Mouse (Mus musculus) cerebellum, adult 2 months (tissue): ENCODE measurements around the gene Ssh2. TPM values are rescaled to one million over a fixed set of nuclear protein-coding genes. Genes with fewer than 3 reads are reported as not detected.

Experiments used
- DNase-seq, 2 experiments: peaks; one replicate each; pipeline ENCODE4 v3.0.0; 2021
- H3K27ac ChIP-seq: fragments of 200-500 bp; 2 replicates; pipeline ENCODE4 v1.5.1; 2012; ENCODE audit warnings: low read length, control low read depth, inconsistent platforms; ENCODE audit not compliant: insufficient read depth
- H3K27me3 ChIP-seq: fragments of 200-500 bp; 2 replicates; pipeline ENCODE4 v1.6.1; 2012; ENCODE audit warnings: inconsistent platforms, mild to moderate bottlenecking, low read length, moderate library complexity; ENCODE audit not compliant: control insufficient read depth, insufficient read depth
- H3K4me1 ChIP-seq: fragments of 200-500 bp; 2 replicates; pipeline ENCODE4 v1.6.1; 2011; ENCODE audit warnings: low read length; ENCODE audit not compliant: control insufficient read depth, insufficient read depth
- H3K4me3 ChIP-seq: fragments of 200-500 bp; replicated peaks from 2 replicates; pipeline ENCODE3; 2011; ENCODE audit warnings: mild to moderate bottlenecking, low read depth, low read length, control low read depth; ENCODE audit not compliant: insufficient read depth
- CTCF ChIP-seq: fragments of 200-500 bp; IDR thresholded peaks from 2 replicates; pipeline ENCODE4 v1.5.1; 2011; ENCODE audit warnings: low read depth, mild to moderate bottlenecking, control low read depth, low read length, moderate library complexity, borderline replicate concordance; ENCODE audit not compliant: insufficient read depth
- POLR2A ChIP-seq: fragments of 200-500 bp; IDR thresholded peaks from 2 replicates; pipeline ENCODE4 v1.6.1; 2011; ENCODE audit warnings: low read length, control low read depth, borderline replicate concordance; ENCODE audit not compliant: insufficient read depth
- WGBS: fragments of 180-500 bp; shearing (Covaris S2); methylation state at CpG from one replicate; pipeline ENCODE4 v1.1.7; 2018; 5-methylcytosine and 5-hydroxymethylcytosine counted together
- polyA plus RNA-seq: library from polyadenylated mRNA; depleted of rRNA; stranded (reverse); fragments of >200 nt; gene quantifications from 2 replicates; pipeline ENCODE4 v1.2.3, GENCODE M21; 2012; rRNA removed

Gene Ssh2
- polyA plus RNA-seq: 14.3 and 14.5 TPM in 2 replicates

GRCm38 (mm10) chr11:77215951-77216760 is at the start of gene Ssh2:
Gene Ssh2, plus strand, starts transcription at chr11:77216287.
- peak; percentile 87 to 88 for DNase-seq
- Histone ChIP-seq H3K27ac (peak within 1 kb of the TSS; percentile 81), H3K27me3 (no peaks in the 10 kb centered on the region), H3K4me1 (no peaks in the 10 kb centered on the region), H3K4me3 (peak within 1 kb of the TSS; percentile 84)
- no peak for TF ChIP-seq CTCF
- TF ChIP-seq POLR2A: peak; percentile 58; the same call in 1 of the 2 replicates
- WGBS: under 1% methylated on average over 60 of the region's 82 CpGs

- Histone ChIP-seq H3K4me1 (no peaks in the 10 kb centered on the region), H3K27me3 (no peaks in the 10 kb centered on the region), H3K27ac (no peak overlapping the region; the same call in 1 of the 2 replicates), H3K4me3 (no peak overlapping the region)
- DNase-seq: peak in 1 of 2 experiments; percentile 12
- 63% methylated on average over 4 of the region's 4 CpGs for WGBS
- no peak for TF ChIP-seq CTCF
- no peak for TF ChIP-seq POLR2A
Observed at GRCm38 (mm10) chr11:77173731-77174130, 42.4 kb upstream of the Ssh2 start.

GRCm38 (mm10) chr11:77174531-77174930 is 41.6 kb upstream of the Ssh2 start:
- DNase-seq: no peak
- TF ChIP-seq CTCF (no peak), POLR2A (no peak)
- Histone ChIP-seq H3K27ac (0 out of 2 replicates have a peak overlapping the region, but pooled peaks have one; percentile 59), H3K4me1 (no peaks in the 10 kb centered on the region), H3K4me3 (no peak overlapping the region), H3K27me3 (no peaks in the 10 kb centered on the region)
- 67% methylated on average over 7 of the region's 7 CpGs for WGBS

GRCm38 (mm10) chr11:77179771-77180170 is 36.3 kb upstream of the Ssh2 start:
- H3K4me1 ChIP-seq: peaks cover 3% of the 10 kb centered on the region; the same call in 1 of the 2 replicates
- TF ChIP-seq CTCF (no peak), POLR2A (no peak)
- no peak for DNase-seq
- WGBS: 88% methylated on average over 3 of the region's 3 CpGs
- no peak overlapping the region for H3K4me3 ChIP-seq
- H3K27me3 ChIP-seq: no peaks in the 10 kb centered on the region
- no peak overlapping the region for H3K27ac ChIP-seq

GRCm38 (mm10) chr11:77180886-77181285 is 35.2 kb upstream of the Ssh2 start:
- DNase-seq: peak; percentile 16 to 50
- WGBS: 5% methylated on average over 4 of the region's 4 CpGs
- TF ChIP-seq CTCF (no peak), POLR2A (no peak)
- H3K4me1 ChIP-seq: peaks cover 3% of the 10 kb centered on the region; the same call in 1 of the 2 replicates
- no peaks in the 10 kb centered on the region for H3K27me3 ChIP-seq
- no peak overlapping the region for H3K4me3 ChIP-seq
- H3K27ac ChIP-seq: no peak overlapping the region

GRCm38 (mm10) chr11:77181528-77181927 is 34.6 kb upstream of the Ssh2 start:
- no peak for TF ChIP-seq POLR2A
- no peak for TF ChIP-seq CTCF
- H3K4me1 ChIP-seq: peaks cover 3% of the 10 kb centered on the region; the same call in 1 of the 2 replicates
- H3K4me3 ChIP-seq: no peak overlapping the region
- no peak for DNase-seq
- H3K27me3 ChIP-seq: no peaks in the 10 kb centered on the region
- WGBS: 69% methylated on average over 5 of the region's 5 CpGs
- H3K27ac ChIP-seq: no peak overlapping the region

- no peak overlapping the region for H3K4me3 ChIP-seq
- WGBS: 97% methylated on average over 2 of the region's 2 CpGs
- peaks cover 3% of the 10 kb centered on the region; the same call in 1 of the 2 replicates for H3K4me1 ChIP-seq
- no peaks in the 10 kb centered on the region for H3K27me3 ChIP-seq
- no peak for DNase-seq
- TF ChIP-seq POLR2A: no peak
- no peak for TF ChIP-seq CTCF
- H3K27ac ChIP-seq: no peak overlapping the region
Observed at GRCm38 (mm10) chr11:77182041-77182440, 34.0 kb upstream of the Ssh2 start.

- TF ChIP-seq CTCF: no peak
- no peak for TF ChIP-seq POLR2A
- 68% methylated on average over 2 of the region's 2 CpGs for WGBS
Observed at GRCm38 (mm10) chr11:77182616-77183015, 33.5 kb upstream of the Ssh2 start.

More at GRCm38 (mm10) chr11:77182616-77183015, 33.5 kb upstream of the Ssh2 start:
- no peaks in the 10 kb centered on the region for H3K27me3 ChIP-seq
- no peak overlapping the region for H3K4me3 ChIP-seq
- H3K4me1 ChIP-seq: peaks cover 3% of the 10 kb centered on the region; the same call in 1 of the 2 replicates
- DNase-seq: no peak
- no peak overlapping the region for H3K27ac ChIP-seq
